Mouse (Mus musculus): ENCODE data around the gene Pagr1a. TPM values are rescaled to one million over a fixed set of nuclear protein-coding genes. Genes with fewer than 3 reads are reported as not detected.

Pagr1a gene
- polyA plus RNA-seq, 2 experiments, result 15.2 to 32.2 TPM

DNA sequence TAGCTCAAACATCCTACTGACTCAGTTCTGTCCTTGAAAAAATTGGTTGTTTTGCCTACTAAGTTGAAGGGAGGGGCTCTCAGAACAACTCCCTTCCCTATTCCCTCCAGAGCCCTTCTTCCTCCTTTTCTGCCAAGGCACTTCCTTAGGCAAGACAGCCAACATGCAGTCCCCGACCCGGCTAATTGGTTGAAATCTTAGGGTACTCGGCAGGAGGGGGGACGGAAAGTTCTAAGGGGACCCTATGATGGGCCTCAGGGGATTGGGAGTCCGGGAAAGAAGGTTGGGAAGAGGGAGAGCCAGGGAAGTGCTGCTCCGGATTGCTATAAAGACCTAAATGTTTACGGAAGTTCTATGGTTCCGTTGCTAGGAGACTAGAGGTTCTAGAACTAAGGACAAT is 41.7 kb downstream of the Pagr1a start:
- Histone ChIP-seq H3K9me3 (ENCODE audit: control insufficient read depth, low read length) (no peaks in the 10 kb centered on the region), H3K27me3 (ENCODE audit: control insufficient read depth, insufficient read depth, low read length) (no peaks in the 10 kb centered on the region), H3K36me3 (replicated peaks; ENCODE audit: control insufficient read depth, insufficient read depth, low read depth) (peaks cover 22% of the 10 kb centered on the region), H3K4me3 (ENCODE audit: insufficient read depth in 1 of 2, low read depth in 2 of 2, low read length in 2 of 2) (peak overlapping the region; percentile 23 to 70; a peak in 3 of 4 replicates), H3K4me1 (replicated peaks; ENCODE audit: control insufficient read depth in 2 of 2, insufficient read depth in 2 of 2, low read length in 1 of 2) (peaks cover 10 to 12% of the 10 kb centered on the region in 2 experiments), H3K27ac (no peak overlapping the region; the same call in 1 of the 2 replicates), H3K9ac (replicated peaks) (peak overlapping the region; percentile 32), H3K4me2 (ENCODE audit: low read depth) (peak overlapping the region; percentile 77)
- TF ChIP-seq EP300 (IDR thresholded peaks at IDR 0.05; ENCODE audit: low read depth) (no peak), CTCF (IDR thresholded peaks at IDR 0.05; ENCODE audit: low read depth) (no peak)
- DNase-seq (ENCODE audit: low read depth in 3 of 3, low spot score in 3 of 3), result no peak
- ATAC-seq (ENCODE audit: insufficient read depth), result no peak
- 3% methylated on average over 8 of the region's 8 CpGs for WGBS (ENCODE audit: insufficient replicate concordance)

DNA sequence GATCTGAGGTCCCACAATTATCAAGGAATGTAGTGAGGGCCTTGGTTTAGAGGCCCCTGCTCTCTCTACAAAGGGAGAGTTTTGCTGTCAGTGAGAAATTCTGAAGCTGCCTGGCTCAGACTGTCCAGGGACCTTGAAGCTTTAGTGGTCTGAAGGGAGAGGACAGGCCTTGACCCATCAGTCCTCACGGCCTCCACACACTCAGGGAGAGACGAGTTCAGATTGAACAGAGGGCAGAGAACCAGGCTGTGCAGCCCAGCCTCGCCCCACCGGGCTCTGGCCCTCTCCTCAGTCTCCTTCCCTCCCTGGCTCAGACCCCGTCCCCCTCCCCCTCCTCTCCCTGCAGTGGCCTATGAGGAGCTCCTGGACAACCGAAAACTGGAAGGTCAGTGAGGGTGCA is 49.8 kb downstream of the Pagr1a start:
- DNase-seq (ENCODE audit: low read depth in 3 of 3, low spot score in 3 of 3) (no peak), ATAC-seq (ENCODE audit: insufficient read depth) (no peak)
- WGBS (ENCODE audit: insufficient replicate concordance), result 48% methylated on average over 6 of the region's 6 CpGs
- Histone ChIP-seq H3K9ac (replicated peaks) (no peak overlapping the region), H3K4me2 (ENCODE audit: low read depth) (no peak overlapping the region), H3K9me3 (ENCODE audit: control insufficient read depth, low read length) (no peaks in the 10 kb centered on the region), H3K27ac (no peak overlapping the region), H3K36me3 (replicated peaks; ENCODE audit: control insufficient read depth, insufficient read depth, low read depth) (no peaks in the 10 kb centered on the region), H3K27me3 (ENCODE audit: control insufficient read depth, insufficient read depth, low read length) (no peaks in the 10 kb centered on the region; the same call in 1 of the 2 replicates), H3K4me3 (ENCODE audit: insufficient read depth in 1 of 2, low read depth in 2 of 2, low read length in 2 of 2) (no peak overlapping the region), H3K4me1 (replicated peaks; ENCODE audit: control insufficient read depth in 2 of 2, insufficient read depth in 2 of 2, low read length in 1 of 2) (no peaks in the 10 kb centered on the region)
- no peak for TF ChIP-seq CTCF (IDR thresholded peaks at IDR 0.05; ENCODE audit: low read depth)
- no peak for TF ChIP-seq EP300 (IDR thresholded peaks at IDR 0.05; ENCODE audit: low read depth)

DNA sequence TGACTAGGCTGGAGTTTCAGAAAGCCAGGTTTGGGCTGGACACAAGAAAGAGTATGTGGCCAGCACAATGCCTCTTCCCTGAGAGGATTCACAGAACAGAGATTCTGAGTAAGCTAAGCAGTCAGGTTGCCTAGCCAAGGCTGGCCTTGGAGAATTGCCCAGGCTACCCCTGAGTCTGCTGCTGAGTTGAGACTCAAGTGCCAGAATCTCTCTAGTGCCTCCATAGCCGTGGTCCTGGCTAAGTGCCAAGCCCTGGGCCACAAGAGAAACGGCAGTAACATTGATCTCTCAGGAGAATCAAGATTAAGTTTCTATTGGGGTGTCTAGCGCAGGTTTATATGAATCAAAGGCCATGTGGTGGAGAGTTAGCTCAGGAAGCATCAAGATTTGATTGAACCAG is 51.6 kb downstream of the Pagr1a start:
- H3K27ac ChIP-seq, result no peak overlapping the region
- 39% methylated on average over 3 of the region's 3 CpGs for WGBS (ENCODE audit: insufficient replicate concordance)

More for the DNA sequence above, 51.6 kb downstream of the Pagr1a start:
- no peaks in the 10 kb centered on the region for H3K9me3 ChIP-seq (ENCODE audit: control insufficient read depth, low read length)
- DNase-seq (ENCODE audit: low read depth in 3 of 3, low spot score in 3 of 3) (no peak), ATAC-seq (ENCODE audit: insufficient read depth) (no peak)
- TF ChIP-seq CTCF (IDR thresholded peaks at IDR 0.05; ENCODE audit: low read depth) (no peak), EP300 (IDR thresholded peaks at IDR 0.05; ENCODE audit: low read depth) (no peak)
- no peaks in the 10 kb centered on the region for H3K36me3 ChIP-seq (replicated peaks; ENCODE audit: control insufficient read depth, insufficient read depth, low read depth)
- H3K4me1 ChIP-seq (replicated peaks; ENCODE audit: control insufficient read depth in 2 of 2, insufficient read depth in 2 of 2, low read length in 1 of 2), result no peaks in the 10 kb centered on the region
- H3K9ac ChIP-seq (replicated peaks), result no peak overlapping the region
- no peak overlapping the region for H3K4me3 ChIP-seq (ENCODE audit: insufficient read depth in 1 of 2, low read depth in 2 of 2, low read length in 2 of 2)
- H3K4me2 ChIP-seq (ENCODE audit: low read depth), result no peak overlapping the region
- no peaks in the 10 kb centered on the region; the same call in 1 of the 2 replicates for H3K27me3 ChIP-seq (ENCODE audit: control insufficient read depth, insufficient read depth, low read length)

Small RNAs within 50 kb of the gene (microRNA-seq; reads per million reads assigned to microRNA genes)
- gene Gm44343, result not detected

Other genes with a start within 250 kb of the Pagr1a start
Only the 30 nearest of the 32 such genes appear.
- gene Tbx6, start 235.9 kb downstream of the Pagr1a start, polyA plus RNA-seq (2012; rRNA removed), result 1.3 and 1.5 TPM in 2 replicates
- 0.43 and 0.47 TPM in 2 replicates for gene Tbx6, start 235.9 kb downstream of the Pagr1a start, polyA plus RNA-seq (2014; fragmentation: Nextera tagmentation; extraction: Ambion mirVana)
- 81.8 and 83.2 TPM in 2 replicates for gene Ppp4c, start 224.9 kb downstream of the Pagr1a start, polyA plus RNA-seq (2012; rRNA removed)
- gene Ppp4c, start 224.9 kb downstream of the Pagr1a start, polyA plus RNA-seq (2014; fragmentation: Nextera tagmentation; extraction: Ambion mirVana), result 105 and 117 TPM in 2 replicates
- 0.19 and 0.24 TPM in 2 replicates for gene Fam57b, start 219.7 kb downstream of the Pagr1a start, polyA plus RNA-seq (2012; rRNA removed)
- not detected in 2 replicates for gene Fam57b, start 219.7 kb downstream of the Pagr1a start, polyA plus RNA-seq (2014; fragmentation: Nextera tagmentation; extraction: Ambion mirVana)
- not detected in 2 replicates for gene 4930451I11Rik, start 185.7 kb downstream of the Pagr1a start, polyA plus RNA-seq (2012; rRNA removed)
- gene 4930451I11Rik, start 185.7 kb downstream of the Pagr1a start, polyA plus RNA-seq (2014; fragmentation: Nextera tagmentation; extraction: Ambion mirVana), result not detected in 2 replicates
- 0.02 TPM in 1 of 2 replicates, not detected in the other for gene Doc2a, start 169.9 kb downstream of the Pagr1a start, polyA plus RNA-seq (2012; rRNA removed)
- 0.18 TPM in 1 of 2 replicates, not detected in the other for gene Doc2a, start 169.9 kb downstream of the Pagr1a start, polyA plus RNA-seq (2014; fragmentation: Nextera tagmentation; extraction: Ambion mirVana)
- 24.7 and 58.1 TPM in 2 replicates for gene Hirip3, start 155.4 kb downstream of the Pagr1a start, polyA plus RNA-seq (2012; rRNA removed)
- gene Hirip3, start 155.4 kb downstream of the Pagr1a start, polyA plus RNA-seq (2014; fragmentation: Nextera tagmentation; extraction: Ambion mirVana), result 5.2 and 5.6 TPM in 2 replicates
- gene Ino80e, start 155.0 kb downstream of the Pagr1a start, polyA plus RNA-seq (2012; rRNA removed), result 22.7 and 25.1 TPM in 2 replicates
- 36.6 and 40.6 TPM in 2 replicates for gene Ino80e, start 155.0 kb downstream of the Pagr1a start, polyA plus RNA-seq (2014; fragmentation: Nextera tagmentation; extraction: Ambion mirVana)
- gene Taok2, start 132.6 kb downstream of the Pagr1a start, polyA plus RNA-seq (2012; rRNA removed), result 16.2 and 16.3 TPM in 2 replicates
- gene Taok2, start 132.6 kb downstream of the Pagr1a start, polyA plus RNA-seq (2014; fragmentation: Nextera tagmentation; extraction: Ambion mirVana), result 6.3 and 7.0 TPM in 2 replicates
- 10.8 and 15.3 TPM in 2 replicates for gene Tmem219, start 94.4 kb downstream of the Pagr1a start, polyA plus RNA-seq (2012; rRNA removed)
- 15.7 and 17.1 TPM in 2 replicates for gene Tmem219, start 94.4 kb downstream of the Pagr1a start, polyA plus RNA-seq (2014; fragmentation: Nextera tagmentation; extraction: Ambion mirVana)
- 4.0 and 4.3 TPM in 2 replicates for gene Kctd13, start 88.5 kb downstream of the Pagr1a start, polyA plus RNA-seq (2012; rRNA removed)
- 3.0 and 4.8 TPM in 2 replicates for gene Kctd13, start 88.5 kb downstream of the Pagr1a start, polyA plus RNA-seq (2014; fragmentation: Nextera tagmentation; extraction: Ambion mirVana)
- gene Asphd1, start 67.8 kb downstream of the Pagr1a start, polyA plus RNA-seq (2012; rRNA removed), result 0.04 TPM in 1 of 2 replicates, not detected in the other
- not detected in 2 replicates for gene Asphd1, start 67.8 kb downstream of the Pagr1a start, polyA plus RNA-seq (2014; fragmentation: Nextera tagmentation; extraction: Ambion mirVana)
- gene Sez6l2, start 66.8 kb downstream of the Pagr1a start, polyA plus RNA-seq (2012; rRNA removed), result 0.19 and 0.40 TPM in 2 replicates
- not detected in 2 replicates for gene Sez6l2, start 66.8 kb downstream of the Pagr1a start, polyA plus RNA-seq (2014; fragmentation: Nextera tagmentation; extraction: Ambion mirVana)
- 36.4 and 45.9 TPM in 2 replicates for gene Cdipt, start 41.4 kb downstream of the Pagr1a start, polyA plus RNA-seq (2012; rRNA removed)
- gene Cdipt, start 41.4 kb downstream of the Pagr1a start, polyA plus RNA-seq (2014; fragmentation: Nextera tagmentation; extraction: Ambion mirVana), result 32.6 and 34.3 TPM in 2 replicates
- gene Cdiptos, start 41.3 kb downstream of the Pagr1a start, polyA plus RNA-seq (2012; rRNA removed), result 0.18 and 0.52 TPM in 2 replicates
- 0.20 and 0.64 TPM in 2 replicates for gene Cdiptos, start 41.3 kb downstream of the Pagr1a start, polyA plus RNA-seq (2014; fragmentation: Nextera tagmentation; extraction: Ambion mirVana)
- gene Mvp, start 2.7 kb downstream of the Pagr1a start, polyA plus RNA-seq (2012; rRNA removed), result 3.8 and 4.5 TPM in 2 replicates
- gene Mvp, start 2.7 kb downstream of the Pagr1a start, polyA plus RNA-seq (2014; fragmentation: Nextera tagmentation; extraction: Ambion mirVana), result 5.5 and 5.6 TPM in 2 replicates
- 0.10 and 0.30 TPM in 2 replicates for gene Pagr1b, start 868 bp downstream of the Pagr1a start, polyA plus RNA-seq (2012; rRNA removed)
- not detected in 2 replicates for gene Pagr1b, start 868 bp downstream of the Pagr1a start, polyA plus RNA-seq (2014; fragmentation: Nextera tagmentation; extraction: Ambion mirVana)
- gene Gm42742, start 3.7 kb upstream of the Pagr1a start, polyA plus RNA-seq (2012; rRNA removed), result 7.5 and 15.7 TPM in 2 replicates
- gene Gm42742, start 3.7 kb upstream of the Pagr1a start, polyA plus RNA-seq (2014; fragmentation: Nextera tagmentation; extraction: Ambion mirVana), result 1.2 and 8.3 TPM in 2 replicates
- gene Prrt2, start 3.9 kb upstream of the Pagr1a start, polyA plus RNA-seq (2012; rRNA removed), result 0.08 and 0.55 TPM in 2 replicates
- 0.40 and 0.41 TPM in 2 replicates for gene Prrt2, start 3.9 kb upstream of the Pagr1a start, polyA plus RNA-seq (2014; fragmentation: Nextera tagmentation; extraction: Ambion mirVana)
- gene Maz, start 9.7 kb upstream of the Pagr1a start, polyA plus RNA-seq (2012; rRNA removed), result 91.4 and 97.5 TPM in 2 replicates
- gene Maz, start 9.7 kb upstream of the Pagr1a start, polyA plus RNA-seq (2014; fragmentation: Nextera tagmentation; extraction: Ambion mirVana), result 27.3 and 37.4 TPM in 2 replicates
- gene Kif22, start 25.1 kb upstream of the Pagr1a start, polyA plus RNA-seq (2012; rRNA removed), result 43.8 and 60.1 TPM in 2 replicates
- gene Kif22, start 25.1 kb upstream of the Pagr1a start, polyA plus RNA-seq (2014; fragmentation: Nextera tagmentation; extraction: Ambion mirVana), result 101 and 112 TPM in 2 replicates
- gene Zg16, start 70.0 kb upstream of the Pagr1a start, polyA plus RNA-seq (2012; rRNA removed), result 0.08 and 0.11 TPM in 2 replicates
- gene Zg16, start 70.0 kb upstream of the Pagr1a start, polyA plus RNA-seq (2014; fragmentation: Nextera tagmentation; extraction: Ambion mirVana), result not detected in 2 replicates
- gene AI467606, start 74.0 kb upstream of the Pagr1a start, polyA plus RNA-seq (2012; rRNA removed), result 5.3 and 6.4 TPM in 2 replicates
- 7.6 and 8.5 TPM in 2 replicates for gene AI467606, start 74.0 kb upstream of the Pagr1a start, polyA plus RNA-seq (2014; fragmentation: Nextera tagmentation; extraction: Ambion mirVana)
- gene Qprt, start 104.9 kb upstream of the Pagr1a start, polyA plus RNA-seq (2012; rRNA removed), result 35.6 and 35.9 TPM in 2 replicates
- 48.6 and 49.2 TPM in 2 replicates for gene Qprt, start 104.9 kb upstream of the Pagr1a start, polyA plus RNA-seq (2014; fragmentation: Nextera tagmentation; extraction: Ambion mirVana)
- gene Spn, start 120.5 kb upstream of the Pagr1a start, polyA plus RNA-seq (2012; rRNA removed), result 8.0 and 10.8 TPM in 2 replicates
- gene Spn, start 120.5 kb upstream of the Pagr1a start, polyA plus RNA-seq (2014; fragmentation: Nextera tagmentation; extraction: Ambion mirVana), result 7.9 and 8.0 TPM in 2 replicates
- gene Cd2bp2, start 178.7 kb upstream of the Pagr1a start, polyA plus RNA-seq (2012; rRNA removed), result 17.6 and 27.6 TPM in 2 replicates
- gene Cd2bp2, start 178.7 kb upstream of the Pagr1a start, polyA plus RNA-seq (2014; fragmentation: Nextera tagmentation; extraction: Ambion mirVana), result 17.4 and 18.4 TPM in 2 replicates
- 12.8 and 15.5 TPM in 2 replicates for gene Tbc1d10b, start 191.1 kb upstream of the Pagr1a start, polyA plus RNA-seq (2012; rRNA removed)
- 10.9 and 13.2 TPM in 2 replicates for gene Tbc1d10b, start 191.1 kb upstream of the Pagr1a start, polyA plus RNA-seq (2014; fragmentation: Nextera tagmentation; extraction: Ambion mirVana)
- 10.6 and 15.6 TPM in 2 replicates for gene Mylpf, start 191.5 kb upstream of the Pagr1a start, polyA plus RNA-seq (2012; rRNA removed)
- gene Mylpf, start 191.5 kb upstream of the Pagr1a start, polyA plus RNA-seq (2014; fragmentation: Nextera tagmentation; extraction: Ambion mirVana), result 31.0 and 31.1 TPM in 2 replicates
- gene Zfp553, start 215.7 kb upstream of the Pagr1a start, polyA plus RNA-seq (2012; rRNA removed), result 3.3 and 3.4 TPM in 2 replicates
- 2.4 and 2.8 TPM in 2 replicates for gene Zfp553, start 215.7 kb upstream of the Pagr1a start, polyA plus RNA-seq (2014; fragmentation: Nextera tagmentation; extraction: Ambion mirVana)
- gene Sept1, start 215.8 kb upstream of the Pagr1a start, polyA plus RNA-seq (2012; rRNA removed), result 10.3 and 16.1 TPM in 2 replicates
- 7.0 TPM in 2 replicates for gene Sept1, start 215.8 kb upstream of the Pagr1a start, polyA plus RNA-seq (2014; fragmentation: Nextera tagmentation; extraction: Ambion mirVana)
- 19.6 and 21.6 TPM in 2 replicates for gene Zfp771, start 226.9 kb upstream of the Pagr1a start, polyA plus RNA-seq (2012; rRNA removed)
- 11.0 TPM in 2 replicates for gene Zfp771, start 226.9 kb upstream of the Pagr1a start, polyA plus RNA-seq (2014; fragmentation: Nextera tagmentation; extraction: Ambion mirVana)